Mouse (Mus musculus) thymus, adult 2 months (tissue): ENCODE results near the gene Bmx.

Experiments used
- CTCF ChIP-seq: fragments of 200-500 bp; IDR thresholded peaks from 2 replicates; pipeline ENCODE4 v1.5.1; 2012; ENCODE audit warnings: mild to moderate bottlenecking, control low read depth, low read length, moderate library complexity, borderline replicate concordance; ENCODE audit not compliant: control insufficient read depth, poor library complexity, insufficient read depth; ENCODE audit errors: extremely low read depth
- POLR2A ChIP-seq: fragments of 200-500 bp; IDR thresholded peaks from 2 replicates; pipeline ENCODE4 v1.6.1; 2012; ENCODE audit warnings: mild to moderate bottlenecking, low read length, control low read depth, moderate library complexity; ENCODE audit not compliant: control insufficient read depth, poor library complexity, insufficient read depth; ENCODE audit errors: extremely low read depth

DNA sequence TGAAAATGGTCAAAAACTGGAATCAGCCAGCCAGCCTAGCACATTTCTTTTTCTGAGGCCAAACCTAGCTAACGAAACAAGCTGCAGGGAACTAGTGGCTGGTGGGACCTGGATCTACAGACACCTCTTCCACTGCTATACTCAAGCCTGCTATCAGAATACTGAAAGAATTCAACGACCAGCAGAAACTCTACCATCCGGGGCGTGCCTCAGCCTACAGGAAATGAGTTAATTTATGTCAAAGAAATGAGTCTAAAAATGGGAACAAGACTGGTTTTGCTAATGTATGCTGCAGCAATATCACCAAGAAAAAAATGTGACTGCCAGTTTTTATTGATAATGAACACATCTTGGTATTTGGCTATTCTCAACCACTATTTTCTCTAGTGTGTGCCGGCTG lies 669 bp upstream of the Bmx start:
- TF ChIP-seq CTCF (no peak), POLR2A (no peak)
